Mouse (Mus musculus): Measurements from ENCODE around the gene Msrb3.

Gene Msrb3

DNA sequence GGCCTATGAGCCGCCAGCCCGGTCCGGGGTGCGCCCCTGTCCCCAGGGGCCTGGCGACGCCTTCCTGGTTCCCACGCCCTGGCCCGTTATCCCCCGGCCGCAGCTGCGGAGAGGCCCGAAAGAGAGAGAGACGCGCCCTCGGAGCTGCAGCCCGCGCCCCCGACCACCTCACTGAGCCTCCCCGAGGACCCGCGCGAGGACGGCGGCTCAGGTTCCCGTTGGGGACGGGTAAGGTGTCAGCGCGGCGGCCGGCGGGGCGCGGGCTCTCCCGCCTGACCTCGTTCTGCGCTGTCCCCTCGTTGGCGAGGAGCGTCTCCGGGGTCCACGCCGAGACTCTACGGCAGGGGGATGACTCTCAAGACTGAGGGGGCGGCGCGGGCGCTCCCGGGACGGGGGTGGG, 544 bp downstream of the Msrb3 start:
- DNase-seq (ENCODE audit: low read depth): peak; percentile 33

GRCm38 (mm10) chr10:120895899-120896289, 3.0 kb downstream of the Msrb3 start:
- DNase-seq (ENCODE audit: low read depth): peak; percentile 90

DNA sequence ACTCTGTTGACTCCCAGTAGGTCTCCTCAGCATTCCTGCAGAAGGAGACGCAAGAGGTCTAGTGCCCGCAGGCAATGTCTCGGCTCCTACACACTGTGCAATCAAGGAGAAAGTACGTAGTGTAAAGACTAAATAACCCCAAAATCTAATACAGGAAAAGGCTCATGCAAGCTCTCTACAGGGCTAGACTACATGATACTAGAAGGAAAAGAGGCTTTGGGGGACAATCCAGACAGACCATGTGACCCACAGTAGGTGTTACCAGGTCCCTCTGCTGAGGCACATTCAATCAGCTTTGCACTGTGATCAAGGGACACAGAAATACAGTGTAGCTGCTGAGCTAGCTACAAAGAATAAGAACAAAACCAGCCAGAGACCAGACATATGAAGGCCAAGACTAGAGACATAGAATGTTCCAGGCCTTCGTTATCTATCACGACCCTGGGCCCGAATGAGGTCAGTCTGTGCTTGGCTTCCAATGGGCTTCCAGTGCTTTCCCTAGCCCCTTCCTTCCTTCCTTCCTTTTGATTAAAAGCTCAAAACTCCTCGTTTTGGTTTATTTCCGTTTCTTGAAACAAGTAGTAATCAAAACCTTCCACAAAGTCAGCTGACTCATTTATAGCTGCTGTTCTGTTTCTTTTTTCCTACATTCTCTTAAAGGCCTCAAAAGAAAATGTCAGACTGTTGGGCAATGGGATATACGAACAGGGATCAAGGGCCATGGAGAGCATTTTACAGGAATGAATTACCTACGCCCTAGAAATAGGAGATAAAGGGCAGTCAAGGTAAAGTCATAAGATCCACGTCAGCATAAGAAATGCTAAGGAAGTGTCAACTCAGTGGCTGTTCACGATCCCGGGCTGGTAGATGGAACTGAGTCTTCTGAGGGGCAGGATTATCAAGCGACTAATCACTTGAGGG, 3.7 kb downstream of the Msrb3 start:
- DNase-seq (ENCODE audit: low read depth): no peak

DNA sequence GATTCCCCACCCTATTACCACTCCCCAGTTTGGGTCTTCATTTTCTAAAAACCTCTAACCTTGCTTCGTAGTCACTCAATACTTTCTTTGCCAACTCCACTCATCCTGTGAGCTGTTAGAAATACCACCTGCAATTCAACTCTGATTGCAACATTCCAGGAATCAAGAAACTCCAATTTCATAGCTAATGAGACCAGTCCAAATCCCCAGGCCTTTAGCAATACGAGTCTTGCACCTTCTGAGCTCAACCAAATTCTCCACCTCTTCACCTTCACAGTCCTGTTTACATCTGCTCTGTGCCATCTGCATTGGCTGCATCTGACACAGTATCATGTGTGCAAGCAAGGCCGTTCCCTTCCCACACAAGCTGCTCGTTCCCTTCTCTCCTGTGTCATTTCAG, 5.0 kb downstream of the Msrb3 start:
- DNase-seq (ENCODE audit: low read depth): no peak

DNA sequence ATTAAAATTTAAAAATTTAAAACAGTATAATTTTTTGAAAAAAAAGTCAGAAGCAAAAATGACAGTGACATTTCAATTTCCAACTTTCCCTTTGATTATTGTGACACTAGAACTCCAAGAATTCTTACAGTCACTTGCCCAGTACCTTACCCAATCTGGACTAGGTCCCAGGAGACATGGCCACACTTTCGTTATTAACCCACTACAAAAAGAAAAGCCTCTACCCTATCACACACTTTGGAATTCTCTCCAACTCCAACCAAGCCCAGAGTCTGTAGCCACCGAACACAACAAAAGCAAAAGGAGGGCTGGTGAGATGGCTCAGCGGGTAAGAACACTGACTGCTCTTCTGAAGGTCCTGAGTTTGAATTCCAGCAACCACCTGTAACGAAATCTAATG, 7.8 kb downstream of the Msrb3 start:
- DNase-seq (ENCODE audit: low read depth): no peak

DNA sequence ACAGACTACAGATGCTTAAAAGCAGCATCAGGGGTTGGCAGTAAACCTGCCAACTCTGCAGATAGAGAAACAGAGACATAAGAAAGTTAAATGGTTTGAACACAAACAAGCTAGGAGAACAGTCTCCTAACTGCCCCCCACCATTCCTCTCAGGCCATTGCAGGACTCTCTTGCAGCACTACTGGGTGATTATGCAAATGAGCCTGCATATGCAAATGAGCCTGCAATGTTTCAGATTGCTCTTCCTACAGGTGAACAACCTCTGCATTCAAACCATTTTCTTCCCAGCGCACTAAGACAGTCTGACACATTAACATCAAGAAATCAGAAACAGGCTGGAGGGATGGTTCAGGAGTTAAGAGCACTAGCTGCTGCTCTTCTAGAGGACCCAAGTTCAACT, 8.3 kb downstream of the Msrb3 start:
- DNase-seq (ENCODE audit: low read depth): no peak

GRCm38 (mm10) chr10:120888531-120888930, 10.4 kb downstream of the Msrb3 start:
- DNase-seq (ENCODE audit: low read depth): no peak

GRCm38 (mm10) chr10:120884220-120884619, 14.7 kb downstream of the Msrb3 start:
- DNase-seq (ENCODE audit: low read depth): no peak

GRCm38 (mm10) chr10:120883732-120884131, 15.2 kb downstream of the Msrb3 start:
- peak; percentile 22 for DNase-seq (ENCODE audit: low read depth)

DNA sequence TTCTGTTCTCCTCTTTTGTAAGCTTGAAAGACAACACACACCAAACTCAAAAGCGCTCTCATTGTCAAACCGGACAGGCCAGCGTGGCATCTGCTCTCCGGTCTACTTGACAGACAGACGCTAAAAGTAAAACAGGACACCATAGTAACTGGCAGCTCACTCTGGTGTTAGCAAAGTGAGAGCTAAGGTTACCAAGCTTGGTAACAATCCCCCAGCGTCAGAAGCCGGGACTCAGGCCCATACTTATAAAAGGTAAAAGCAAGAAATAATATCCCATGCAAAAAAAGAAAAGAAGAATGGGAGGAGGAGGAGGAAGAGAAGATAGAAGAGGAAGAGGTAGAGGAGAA, 15.9 kb downstream of the Msrb3 start:
- DNase-seq (ENCODE audit: low read depth): no peak

- peak; percentile 85 for DNase-seq (ENCODE audit: low read depth)
These were observed 16.4 kb downstream of the Msrb3 start for GRCm38 (mm10) chr10:120882347-120883068.

- DNase-seq (ENCODE audit: low read depth): no peak
These were observed 22.2 kb downstream of the Msrb3 start for GRCm38 (mm10) chr10:120876549-120877270.

- DNase-seq (ENCODE audit: low read depth): peak; percentile 72
These were observed 23.0 kb downstream of the Msrb3 start for GRCm38 (mm10) chr10:120875672-120876463.

GRCm38 (mm10) chr10:120874261-120874660, 24.6 kb downstream of the Msrb3 start:
- no peak for DNase-seq (ENCODE audit: low read depth)

- DNase-seq (ENCODE audit: low read depth): no peak
These were observed 25.2 kb downstream of the Msrb3 start for GRCm38 (mm10) chr10:120873646-120874201.

- DNase-seq (ENCODE audit: low read depth): peak; percentile 69
These were observed 26.4 kb downstream of the Msrb3 start for GRCm38 (mm10) chr10:120872483-120872862.

DNA sequence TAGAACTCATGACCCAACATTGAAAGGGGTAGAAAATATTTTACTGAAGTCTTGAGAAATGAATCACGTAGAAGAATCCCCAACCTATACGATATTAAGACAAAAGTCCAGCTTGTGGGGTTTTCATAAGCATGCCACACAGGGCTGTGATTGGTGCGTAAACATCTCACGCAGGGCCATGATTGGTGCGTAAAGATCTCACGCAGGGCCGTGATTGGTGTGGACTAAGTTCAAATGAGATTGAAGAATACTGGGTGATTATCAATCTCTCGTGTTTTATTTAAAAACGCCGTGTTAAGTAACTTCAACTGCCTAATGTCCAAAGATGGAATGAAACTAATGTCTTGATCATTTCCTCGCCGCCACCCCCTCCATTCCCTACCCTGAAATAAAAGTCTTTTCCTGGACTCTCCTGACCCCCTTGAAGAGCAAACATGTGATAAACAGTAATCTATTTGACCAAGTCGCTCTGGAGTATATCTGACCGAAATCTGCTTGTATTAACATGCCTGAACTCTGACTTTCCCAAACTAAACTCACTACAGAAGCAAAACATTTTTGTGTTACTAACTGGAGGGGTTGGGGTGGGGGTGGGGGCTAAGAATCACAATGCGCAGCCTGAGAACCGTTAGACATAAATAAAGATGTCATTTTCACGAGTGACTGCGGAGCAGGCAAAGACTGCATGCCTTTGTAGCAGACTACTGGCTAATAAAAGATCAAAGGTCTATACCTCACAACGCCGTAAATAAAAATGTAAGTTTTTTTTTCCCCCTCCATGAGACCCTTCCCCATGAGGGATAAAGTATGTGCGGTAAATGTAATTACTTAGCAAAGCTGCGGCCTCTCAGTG, 27.0 kb downstream of the Msrb3 start:
- no peak for DNase-seq (ENCODE audit: low read depth)

GRCm38 (mm10) chr10:120871096-120871495, 27.8 kb downstream of the Msrb3 start:
- no peak for DNase-seq (ENCODE audit: low read depth)

- DNase-seq (ENCODE audit: low read depth): no peak
These were observed 29.6 kb downstream of the Msrb3 start for GRCm38 (mm10) chr10:120869241-120869775.

GRCm38 (mm10) chr10:120864446-120864845, 34.5 kb downstream of the Msrb3 start:
- peak; percentile 75 for DNase-seq (ENCODE audit: low read depth)

Data from naive thymus-derived CD4-positive, alpha-beta T cell, adult 2 months (primary cell).